Mouse (Mus musculus): Measurements from ENCODE around the gene Nol10.
A peak's percentile ranks its signal among the peaks of the same experiment; 100 is the strongest.

Nol10 gene

DNA sequence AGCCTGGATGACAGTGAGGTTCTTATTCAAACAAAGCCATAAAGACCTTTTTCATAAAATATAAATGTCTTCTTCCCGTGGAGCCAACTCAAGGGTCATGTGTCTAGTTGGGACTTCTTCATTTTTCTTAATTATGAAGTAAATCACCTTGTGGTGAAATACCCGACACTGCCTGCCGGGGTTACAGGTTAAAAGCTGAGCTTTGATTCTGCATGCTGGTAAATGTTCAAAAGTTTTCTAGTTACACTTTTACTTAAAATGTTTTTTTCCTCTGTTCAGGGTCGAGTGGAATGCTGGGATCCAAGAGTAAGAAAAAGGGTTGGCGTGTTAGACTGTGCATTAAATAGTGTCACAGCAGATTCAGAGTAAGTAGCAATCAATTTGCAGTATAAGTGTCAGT lies 14.1 kb downstream of the Nol10 start:
- no peak for DNase-seq

DNA sequence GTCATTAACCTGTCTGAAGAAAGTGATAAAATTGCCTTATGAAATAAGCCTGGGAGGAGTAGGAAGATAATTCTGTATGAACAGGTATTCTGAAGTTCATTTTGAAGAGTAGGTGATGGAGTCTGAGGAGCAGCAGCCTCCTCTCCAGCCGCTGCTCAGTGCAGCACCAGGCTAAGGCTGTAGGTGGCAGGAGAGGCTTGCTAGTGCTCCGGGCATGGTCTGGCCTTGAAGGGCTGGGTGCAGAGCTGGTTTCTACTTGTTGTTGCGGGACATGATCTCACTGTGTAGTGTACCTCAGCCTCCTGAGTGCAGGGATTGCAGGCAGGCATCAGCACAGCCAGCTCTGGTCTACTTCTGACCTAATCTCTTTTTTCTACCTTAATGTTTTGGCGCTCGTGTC lies 18.7 kb downstream of the Nol10 start:
- peak; percentile 57 for DNase-seq

DNA sequence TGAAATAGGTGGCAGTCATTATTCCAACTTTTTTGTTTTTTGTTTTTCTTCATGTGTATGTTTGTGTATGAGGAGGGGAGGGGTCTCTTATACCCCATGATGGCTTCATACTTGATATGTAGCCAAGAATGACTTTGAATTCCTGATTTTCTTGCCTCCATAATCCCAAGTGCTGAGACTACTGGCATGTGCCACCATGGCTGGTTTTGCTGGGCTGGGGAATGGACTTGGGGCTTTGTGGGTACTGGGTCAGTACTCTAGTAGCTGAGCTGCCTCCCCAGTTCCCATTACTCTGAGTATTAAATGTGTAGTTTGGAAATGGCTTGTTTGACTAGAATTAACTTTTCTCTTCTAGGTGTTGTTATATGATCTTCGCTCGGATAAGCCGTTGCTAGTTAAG lies 20.9 kb downstream of the Nol10 start:
- DNase-seq = no peak

DNA sequence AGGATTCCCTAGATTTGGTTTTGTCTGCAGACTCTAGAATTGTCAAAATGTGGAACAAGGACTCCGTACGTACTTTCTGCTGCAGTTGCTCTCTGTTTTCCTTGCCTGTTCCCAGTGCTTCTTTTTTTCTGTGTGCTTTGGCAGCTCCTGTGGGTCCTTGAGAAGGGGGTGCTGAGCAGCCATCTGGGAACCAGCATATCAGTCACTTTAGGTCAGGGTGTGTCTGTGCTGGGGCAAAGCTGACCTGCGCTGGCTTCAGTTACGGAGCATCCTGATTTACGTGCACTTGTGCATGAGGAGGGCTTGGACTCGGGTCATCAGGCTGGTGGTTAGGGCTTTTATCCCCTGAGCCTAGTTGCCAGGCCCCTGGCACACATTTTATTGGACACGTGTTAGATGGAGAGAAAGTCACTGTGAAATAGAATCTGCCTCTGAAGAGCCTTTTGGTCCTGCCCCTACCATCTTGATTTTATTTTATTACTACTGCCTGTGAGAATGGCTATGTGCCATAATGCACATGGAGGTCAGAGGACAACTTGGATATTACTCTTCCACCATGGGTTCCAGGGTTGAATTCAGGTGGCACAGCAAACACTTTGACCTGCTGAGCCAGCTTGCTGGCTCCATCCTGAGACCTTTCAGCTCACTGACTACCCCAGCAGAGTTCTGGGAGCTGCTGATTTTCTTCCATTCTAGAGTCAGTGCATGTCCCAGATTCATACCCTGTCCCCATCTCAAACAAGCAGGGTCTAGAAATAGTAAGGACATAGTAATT lies 21.5 kb downstream of the Nol10 start:
- no peak for DNase-seq

DNA sequence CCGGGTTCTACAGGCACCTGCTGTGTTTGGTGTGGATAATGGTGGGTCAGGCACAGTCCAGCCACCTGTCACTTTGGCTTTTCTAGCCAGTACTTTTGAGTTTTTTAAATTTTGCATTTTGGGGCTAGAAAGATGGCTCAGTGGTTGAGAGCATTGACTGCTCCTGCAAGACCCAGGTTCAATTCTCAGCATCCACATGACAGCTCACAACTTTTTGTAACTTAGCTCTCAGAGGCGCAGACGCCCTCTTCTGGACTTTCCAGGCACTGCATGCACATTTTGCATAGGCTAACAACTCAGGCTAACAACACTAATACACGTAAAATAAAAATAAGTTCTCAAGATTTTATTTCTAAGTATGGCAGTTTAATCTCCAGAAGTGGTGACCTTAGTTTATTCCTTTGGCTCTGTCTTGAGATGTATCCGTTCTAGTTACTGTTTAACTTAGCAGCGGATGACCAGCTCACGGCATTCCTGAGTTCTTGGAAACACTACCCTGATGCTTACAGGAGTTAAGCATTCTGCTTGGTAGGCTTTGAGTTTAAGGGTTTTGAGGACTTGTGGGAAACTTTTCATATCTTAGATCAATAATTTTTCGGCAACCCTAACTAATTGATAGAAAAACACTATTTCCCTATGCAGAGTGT lies 23.5 kb downstream of the Nol10 start:
- DNase-seq = peak; percentile 20

DNA sequence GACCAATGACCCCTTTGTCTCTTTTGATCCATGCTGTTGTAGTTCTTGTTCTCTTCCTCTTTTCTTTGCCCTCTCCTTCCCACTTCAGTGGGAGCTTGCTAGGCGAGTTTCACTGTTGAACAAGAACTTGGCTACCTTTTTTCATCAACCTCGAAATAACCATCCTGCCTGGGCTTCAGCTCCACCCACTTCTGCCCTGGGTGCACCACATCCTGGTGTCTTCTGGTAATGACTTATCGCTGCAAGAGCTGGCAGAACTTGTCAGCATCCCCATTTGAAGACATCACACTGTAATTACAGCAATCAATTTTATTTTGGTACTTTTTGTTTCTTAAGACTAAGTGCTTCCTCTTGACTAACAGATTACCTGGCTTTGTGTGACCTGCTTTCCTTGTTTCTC lies 24.4 kb downstream of the Nol10 start:
- DNase-seq = no peak

DNA sequence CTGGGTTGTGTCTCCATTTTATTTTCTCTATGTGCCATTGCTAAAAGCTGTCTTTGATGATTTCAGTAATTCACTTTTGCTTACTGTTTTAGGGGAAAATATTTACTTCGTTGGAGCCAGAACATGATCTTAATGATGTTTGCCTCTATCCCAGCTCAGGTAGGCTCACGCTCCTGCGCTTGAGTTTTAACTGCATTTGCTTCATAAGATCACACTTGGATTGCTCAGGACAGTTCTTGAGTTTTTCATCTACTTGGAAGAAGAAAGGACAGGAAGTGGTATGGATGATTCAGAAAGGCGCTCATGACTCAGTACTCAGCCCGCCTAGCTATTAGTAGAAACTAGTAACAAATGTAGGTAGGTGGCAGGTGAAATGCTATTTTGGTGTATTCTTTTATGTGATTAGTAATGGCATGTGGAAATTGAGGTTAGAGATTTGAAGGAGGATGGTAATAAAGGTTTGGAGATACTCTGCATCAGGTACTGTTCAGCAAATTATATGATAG lies 25.3 kb downstream of the Nol10 start:
- no peak for DNase-seq

DNA sequence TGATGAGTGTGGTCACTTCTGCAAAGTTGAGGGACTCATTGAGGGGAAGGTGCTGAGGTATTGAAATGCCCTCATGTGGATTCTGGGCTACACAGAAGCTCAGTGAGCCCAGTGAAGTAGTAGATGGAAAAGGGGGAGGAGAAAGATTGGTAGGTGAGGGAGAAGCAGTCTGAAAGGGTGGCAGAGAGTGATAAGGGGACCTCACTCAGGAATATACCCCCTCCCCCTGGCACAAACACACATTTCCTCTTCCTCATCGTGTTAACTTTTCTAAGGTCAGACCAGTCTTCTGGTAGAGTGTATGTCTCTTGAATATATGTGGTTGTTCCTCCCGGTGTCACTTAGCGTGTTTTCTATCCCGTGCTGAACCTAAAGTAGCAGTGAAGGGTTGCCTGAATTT lies 27.0 kb downstream of the Nol10 start:
- DNase-seq = no peak

DNA sequence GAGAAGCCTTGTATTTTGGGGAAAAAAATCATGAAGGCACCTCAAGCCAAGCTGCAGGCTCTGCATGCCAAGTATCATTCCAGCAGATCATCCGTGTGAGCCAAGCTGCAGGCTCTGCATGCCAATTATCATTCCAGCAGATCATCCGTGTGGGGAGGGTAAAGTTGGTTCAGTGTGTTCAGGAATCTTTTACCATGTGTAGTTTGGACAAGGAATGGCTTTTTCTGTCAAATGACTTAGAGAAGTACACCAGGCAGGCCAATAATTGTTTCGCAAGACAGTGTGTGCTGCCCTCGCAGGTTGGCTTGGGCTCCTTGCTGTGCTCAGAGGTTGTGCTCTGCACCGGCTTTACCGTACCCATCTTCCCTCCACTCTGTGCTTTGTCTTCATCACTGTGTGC lies 28.3 kb downstream of the Nol10 start:
- DNase-seq = no peak

DNA sequence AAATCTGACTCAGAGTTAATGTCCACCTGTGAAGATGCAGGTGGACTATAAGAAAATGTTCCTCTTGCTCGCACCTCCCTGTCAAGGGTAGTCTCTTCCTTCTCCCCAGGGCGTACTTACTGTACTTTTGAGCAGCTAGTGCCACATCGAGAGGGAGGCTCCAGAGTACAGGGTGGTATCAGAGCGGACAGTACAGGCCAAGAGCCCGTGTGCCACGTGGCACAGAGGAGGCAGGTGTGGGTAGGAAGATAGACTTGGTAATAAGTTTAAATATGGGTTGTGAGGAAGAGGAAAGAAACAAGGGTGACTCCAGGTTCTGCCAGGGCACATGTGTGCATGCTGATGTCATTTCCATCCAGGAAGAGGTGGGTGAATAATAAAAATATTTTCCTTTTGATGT lies 32.7 kb downstream of the Nol10 start:
- no peak for DNase-seq

DNA sequence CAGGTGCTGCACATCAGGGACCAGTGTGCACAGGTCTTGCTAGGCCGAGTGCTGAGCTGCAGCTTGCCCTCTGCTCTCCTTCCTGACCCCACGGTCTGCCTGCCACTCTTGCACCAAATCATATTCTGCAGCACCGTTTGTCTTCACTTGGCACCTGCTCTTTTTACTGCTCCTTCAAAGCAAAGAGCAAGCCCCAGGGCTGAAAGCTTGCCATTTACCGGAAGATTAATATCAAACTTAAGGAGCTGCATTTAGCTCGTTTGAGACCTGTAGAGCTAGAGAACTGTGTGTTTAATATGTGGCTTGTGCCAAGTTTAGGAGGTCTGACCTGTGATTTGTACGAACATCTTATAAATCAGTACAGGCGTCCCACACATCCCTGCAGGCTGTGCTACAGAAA lies 34.5 kb downstream of the Nol10 start:
- no peak for DNase-seq

DNA sequence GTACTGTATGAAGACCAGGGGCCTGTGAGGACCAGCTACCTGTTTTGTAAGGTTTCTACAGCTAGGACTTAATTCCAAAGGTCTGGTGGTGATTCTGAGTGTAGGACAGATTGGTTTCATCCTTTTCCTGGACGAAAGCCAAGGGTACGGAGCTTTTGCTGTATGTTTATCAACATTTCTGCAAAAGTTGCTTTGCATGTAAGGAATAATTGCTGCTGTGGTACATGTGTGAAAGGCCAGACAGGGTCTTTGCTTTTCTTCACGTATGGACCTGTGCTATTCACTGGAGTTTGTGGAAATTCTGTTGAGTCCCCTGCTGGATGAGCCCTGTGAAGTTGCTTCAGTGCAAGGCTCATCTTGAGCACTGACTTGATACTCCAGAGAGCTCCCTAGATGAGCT lies 38.6 kb downstream of the Nol10 start:
- DNase-seq = no peak

DNA sequence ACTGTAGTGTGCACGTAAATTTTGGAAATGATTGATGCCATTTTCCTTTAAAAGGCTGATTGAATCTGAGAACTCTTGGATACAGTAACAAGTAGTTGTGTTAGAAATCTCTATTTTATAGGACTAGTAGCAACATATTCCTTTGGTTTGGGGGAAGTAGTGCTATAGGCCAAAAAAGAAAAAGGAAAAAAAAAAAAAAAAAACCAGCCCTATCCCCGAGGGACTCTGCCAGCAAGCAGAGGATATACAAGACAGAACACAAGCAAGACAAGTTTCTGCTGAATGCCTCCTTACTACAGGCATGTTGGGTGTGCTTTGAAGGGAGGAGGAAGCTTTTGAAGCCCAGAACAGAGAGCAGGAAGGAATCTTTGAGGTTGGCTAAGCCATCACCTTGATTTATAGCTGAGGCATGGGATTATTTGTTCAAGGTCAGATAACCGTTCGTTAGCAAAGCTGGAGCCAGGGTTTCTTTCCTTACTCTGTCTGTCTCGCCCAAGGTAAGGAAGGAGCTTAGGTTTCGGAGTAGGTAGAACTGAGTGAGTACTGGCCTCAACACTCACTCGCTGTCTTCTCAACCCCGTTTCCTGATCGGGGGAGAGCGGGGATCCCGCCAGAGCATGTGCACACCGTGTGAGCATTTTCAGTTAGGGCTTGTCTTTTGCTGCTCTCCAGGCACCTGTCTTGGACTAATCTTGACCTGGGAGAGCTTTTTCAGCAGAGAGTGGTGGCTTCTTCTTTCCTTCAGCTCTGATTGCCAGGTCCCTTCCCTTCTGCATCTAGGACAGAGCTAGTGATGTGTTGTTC lies 39.3 kb downstream of the Nol10 start:
- no peak for DNase-seq

DNA sequence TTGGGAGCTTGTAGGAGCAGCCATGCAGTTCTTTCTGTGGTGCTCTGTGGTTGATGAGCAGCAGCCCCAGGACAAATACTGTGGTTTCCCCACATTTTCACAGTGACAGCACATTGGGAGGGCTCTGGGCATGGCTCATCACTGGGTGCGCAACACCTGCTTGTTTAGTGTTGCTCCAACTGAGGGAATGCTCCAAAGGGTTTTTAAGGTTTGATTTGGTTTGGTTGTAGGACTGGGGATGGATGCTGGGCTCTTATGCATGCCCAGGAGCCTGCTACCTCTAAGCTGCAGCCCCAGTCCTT lies 39.8 kb downstream of the Nol10 start:
- no peak for DNase-seq

DNA sequence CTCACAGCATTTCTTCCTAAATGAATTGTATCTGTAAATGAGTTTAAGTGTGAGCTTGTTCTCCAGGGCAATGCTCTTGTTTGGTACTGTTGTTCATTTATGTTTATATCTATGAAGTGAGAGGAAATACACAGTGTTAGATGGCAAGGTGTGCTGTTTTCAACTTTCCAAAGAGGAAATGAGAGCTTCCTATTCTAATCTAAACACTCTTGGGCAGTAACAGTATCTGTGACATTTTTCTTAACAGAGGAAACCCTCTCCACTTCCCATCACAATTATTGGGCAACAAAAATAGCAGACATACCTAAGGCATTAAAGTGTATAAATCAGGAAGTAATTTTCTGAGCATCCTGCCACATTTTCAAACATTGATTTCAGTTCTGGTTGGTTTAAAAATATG lies 41.8 kb downstream of the Nol10 start:
- no peak for DNase-seq

DNA sequence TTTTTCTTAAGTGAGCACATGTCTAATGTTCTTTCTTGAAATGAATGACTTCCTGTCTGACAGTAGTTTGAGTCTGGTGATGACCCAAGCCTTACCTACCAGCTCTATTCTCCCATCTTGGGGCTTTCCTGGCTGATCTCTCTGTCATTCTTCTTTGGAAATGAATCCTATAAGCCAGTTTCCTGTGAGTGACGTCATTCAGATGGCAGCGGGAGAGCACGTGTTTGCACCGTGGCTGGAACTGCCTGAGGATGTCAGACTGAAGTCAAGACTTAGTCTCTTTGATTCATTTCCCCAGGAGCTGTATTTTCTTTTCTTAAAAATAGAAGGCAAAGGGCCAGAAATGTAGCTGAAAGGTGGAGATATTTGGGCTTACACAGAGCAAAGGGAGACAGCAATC lies 42.3 kb downstream of the Nol10 start:
- DNase-seq = no peak

DNA sequence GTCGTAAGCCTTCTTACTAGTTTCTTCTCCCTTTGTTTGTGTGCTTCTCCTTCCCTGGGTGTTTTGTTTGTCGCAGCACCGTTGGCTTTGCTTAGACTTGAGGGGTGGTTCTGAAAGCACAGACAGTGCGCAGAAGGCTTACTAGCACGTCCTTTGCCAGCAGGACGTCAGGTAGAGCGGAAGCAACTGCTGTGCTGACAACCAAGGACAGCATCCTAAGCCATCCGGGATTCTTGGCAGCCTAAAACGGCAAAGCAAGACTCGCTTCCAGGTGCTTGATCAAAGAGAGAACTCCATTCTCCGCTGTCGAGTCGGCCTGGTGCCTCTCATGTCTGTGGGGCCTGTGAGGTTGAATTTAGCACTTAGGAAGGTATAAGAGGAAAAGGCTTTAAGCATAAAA lies 44.9 kb downstream of the Nol10 start:
- no peak for DNase-seq

DNA sequence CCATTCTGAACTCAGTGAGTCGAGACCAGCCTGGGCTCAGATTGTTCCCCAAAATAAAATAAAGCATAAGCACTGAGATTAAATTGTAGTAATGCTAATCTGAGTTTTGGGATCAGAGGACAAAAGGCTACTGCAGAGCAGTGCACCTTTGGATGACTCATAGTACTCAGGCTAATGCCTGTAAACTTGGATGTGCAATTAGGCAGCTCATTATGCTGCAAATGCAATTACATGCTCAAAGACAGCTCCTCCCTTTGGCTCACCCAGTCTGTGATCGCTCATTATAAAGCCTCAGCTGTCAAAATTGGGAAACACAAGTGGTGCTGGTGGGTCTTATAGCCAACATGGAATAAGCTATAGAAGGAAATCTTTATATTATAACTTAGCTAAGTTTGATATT lies 48.9 kb downstream of the Nol10 start:
- no peak for DNase-seq

DNA sequence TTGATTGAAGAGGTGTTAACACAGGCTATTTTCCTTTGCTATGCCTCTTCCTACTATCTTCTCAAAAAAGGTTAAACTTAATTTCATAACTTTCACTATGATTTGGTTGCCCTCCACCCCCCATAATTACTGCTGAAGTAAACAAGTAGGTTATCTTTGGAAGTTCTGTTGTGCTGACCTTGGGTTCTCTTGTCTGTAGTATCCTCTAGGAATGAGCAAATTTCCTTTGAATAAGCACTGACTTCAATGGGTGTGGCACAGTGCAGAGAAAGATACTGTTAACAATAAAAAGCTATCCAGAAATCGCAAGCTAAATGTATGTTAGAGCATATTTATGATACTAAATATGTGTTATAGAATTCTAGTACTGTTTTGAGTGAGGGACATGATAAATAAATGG lies 53.2 kb downstream of the Nol10 start:
- DNase-seq = no peak

DNA sequence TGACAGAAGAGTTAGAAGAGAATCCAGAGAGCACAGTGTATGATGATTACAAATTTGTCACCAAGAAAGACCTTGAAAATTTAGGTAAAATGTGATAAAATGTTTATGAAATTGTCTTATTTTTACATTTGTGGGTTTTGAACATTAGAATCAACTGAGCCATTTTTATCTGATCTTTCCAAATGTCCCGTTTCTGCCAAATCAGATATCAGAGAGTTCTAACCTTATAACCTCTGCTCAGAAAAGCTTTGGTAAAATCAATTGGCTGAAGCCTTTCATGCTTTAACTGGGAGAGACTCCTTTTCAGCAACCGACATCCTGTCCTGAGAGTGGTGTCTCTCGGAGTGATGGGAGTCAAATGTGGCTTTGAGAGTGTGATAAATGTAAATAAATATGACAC lies 53.9 kb downstream of the Nol10 start:
- no peak for DNase-seq

DNA sequence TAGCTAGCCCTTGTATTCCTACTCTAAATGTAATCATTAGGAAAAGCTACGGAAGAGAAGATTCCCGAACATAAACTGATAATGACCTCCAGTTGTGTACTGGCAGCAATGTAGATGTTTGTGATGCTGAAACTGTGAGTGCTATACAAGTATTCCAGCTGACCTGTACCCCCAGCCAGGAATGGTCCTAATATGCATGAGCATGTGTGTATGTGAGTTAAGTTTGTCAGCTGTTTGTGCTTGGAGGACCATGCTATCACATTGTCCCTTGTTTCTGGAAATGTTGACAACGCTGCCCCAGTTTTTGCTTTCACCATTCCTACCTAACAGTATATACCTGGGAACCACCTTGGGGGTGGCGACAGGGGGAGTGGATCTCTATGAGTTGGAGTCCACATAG lies 55.7 kb downstream of the Nol10 start:
- no peak for DNase-seq

DNA sequence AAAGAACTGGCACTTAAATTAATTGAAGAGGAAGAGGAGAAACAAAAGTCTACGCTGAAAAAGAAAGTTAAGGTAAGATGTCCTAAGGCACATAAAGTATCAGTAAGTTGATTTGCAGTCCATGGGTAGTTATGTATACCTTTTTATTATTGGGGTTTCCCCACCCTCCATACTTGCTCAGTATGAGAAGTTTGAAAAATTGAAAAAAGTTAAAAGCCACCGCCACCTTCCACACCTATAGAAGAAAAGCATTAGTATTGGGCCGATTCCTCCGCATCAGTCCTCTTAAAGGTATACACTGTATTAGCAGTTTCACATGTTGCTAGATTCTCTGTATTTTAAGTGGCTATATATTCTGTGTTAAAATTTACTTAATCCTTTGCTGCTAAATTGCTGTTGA lies 58.6 kb downstream of the Nol10 start:
- DNase-seq = no peak

DNA sequence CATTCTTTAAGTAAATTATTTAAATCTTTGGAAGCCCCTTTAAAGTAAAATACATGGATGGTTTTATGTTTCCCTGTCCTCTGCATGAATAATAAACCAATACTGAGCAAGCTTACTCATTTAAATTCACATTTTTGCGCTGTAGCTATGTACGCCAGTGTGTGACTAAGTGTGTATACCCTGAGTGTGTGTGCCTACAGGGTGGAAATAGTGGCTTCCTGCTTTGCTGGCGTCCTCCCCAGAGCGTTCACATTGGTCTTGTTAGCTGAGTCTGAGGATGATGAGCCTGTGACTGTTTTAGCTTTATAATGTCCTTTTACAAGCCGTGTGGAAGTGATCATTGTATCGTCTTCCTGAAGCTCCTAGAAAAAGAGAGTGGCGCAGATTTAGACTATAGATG lies 60.1 kb downstream of the Nol10 start:
- DNase-seq = no peak

DNA sequence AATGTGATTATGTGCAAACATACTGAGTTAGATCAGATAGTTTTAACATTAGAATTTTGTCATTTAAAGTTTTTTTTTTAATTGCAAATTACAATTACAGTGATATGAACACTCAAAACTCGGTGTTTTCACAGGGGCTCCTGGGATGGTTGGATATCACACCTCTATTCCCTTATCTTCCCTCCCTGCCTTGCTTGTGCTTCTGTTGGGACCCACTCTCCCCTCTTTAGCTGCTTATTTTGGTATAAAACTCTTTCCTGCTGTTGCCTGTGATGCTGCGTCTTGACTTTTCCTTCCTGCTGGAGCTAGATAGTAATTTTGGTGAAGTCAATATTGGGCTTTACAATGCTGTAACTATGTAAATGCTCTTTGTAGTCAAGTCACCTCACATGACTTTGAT lies 63.0 kb downstream of the Nol10 start:
- no peak for DNase-seq
